Mouse (Mus musculus) embryonic stem cell, embryonic (primary cell): ENCODE measurements around the gene Spag6.

Experiments
- CTCF ChIA-PET, 4 experiments: fragments of 300-600 bp in 2 of 4; fragments of 350-600 bp in 2 of 4; sonication (Branson Sonifier 250); formaldehyde crosslinking; loops; one replicate each; lab custom pipeline; 2022; ENCODE audit warnings: inconsistent platforms in 2 of 4; lab: Charles Lee
- POLR2A ChIA-PET, 4 experiments: fragments of 300-600 bp in 2 of 4; fragments of 350-600 bp in 2 of 4; sonication (Branson Sonifier 250); formaldehyde crosslinking; loops; one replicate each; lab custom pipeline; 2022; ENCODE audit warnings: antibody characterized with exemption in 4 of 4, inconsistent platforms in 1 of 4; lab: Charles Lee

Spag6 gene

DNA sequence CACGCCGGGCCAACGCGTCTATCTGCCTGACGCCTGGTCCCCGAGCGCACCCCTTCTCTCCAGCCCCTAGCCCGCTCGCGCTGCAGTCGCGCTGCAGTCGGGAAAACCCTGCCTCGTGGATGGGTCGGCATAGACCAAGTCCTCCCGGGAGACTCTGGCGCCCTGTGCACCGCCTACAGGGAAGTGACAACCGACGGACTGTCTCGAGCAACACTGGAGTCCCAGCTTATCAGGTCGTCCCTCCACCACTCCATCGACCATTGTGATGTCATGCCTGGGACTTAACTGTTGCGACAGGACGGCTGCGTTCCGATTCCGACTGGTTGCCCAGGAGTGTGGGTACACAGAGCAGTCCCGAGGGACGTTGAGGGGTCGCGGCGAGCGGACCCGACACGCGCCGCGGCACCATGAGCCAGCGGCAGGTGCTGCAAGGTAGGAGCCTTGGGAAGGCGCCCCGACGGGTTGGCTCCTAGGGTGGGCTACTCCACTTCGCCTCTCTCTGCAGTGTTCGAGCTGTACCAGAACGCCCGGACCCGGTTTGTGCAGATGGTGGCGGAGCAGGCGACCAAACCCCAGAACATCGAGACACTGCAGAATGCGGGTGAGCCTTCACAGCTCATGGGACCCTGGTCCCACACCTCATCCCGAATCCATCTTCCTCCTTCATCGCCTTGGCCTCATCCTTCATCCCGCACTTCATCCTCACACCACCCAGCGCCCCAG is 5.0 kb downstream of the Spag6 start:
- ChIA-PET POLR2A (interaction anchor here in 1 of 4 experiments (1.0 to 1.2 kb wide), 2 partner anchors 27 to 672 kb away, joined by 3 read pairs; partner anchors contain the start of gene Commd3), CTCF (no interaction called here)

DNA sequence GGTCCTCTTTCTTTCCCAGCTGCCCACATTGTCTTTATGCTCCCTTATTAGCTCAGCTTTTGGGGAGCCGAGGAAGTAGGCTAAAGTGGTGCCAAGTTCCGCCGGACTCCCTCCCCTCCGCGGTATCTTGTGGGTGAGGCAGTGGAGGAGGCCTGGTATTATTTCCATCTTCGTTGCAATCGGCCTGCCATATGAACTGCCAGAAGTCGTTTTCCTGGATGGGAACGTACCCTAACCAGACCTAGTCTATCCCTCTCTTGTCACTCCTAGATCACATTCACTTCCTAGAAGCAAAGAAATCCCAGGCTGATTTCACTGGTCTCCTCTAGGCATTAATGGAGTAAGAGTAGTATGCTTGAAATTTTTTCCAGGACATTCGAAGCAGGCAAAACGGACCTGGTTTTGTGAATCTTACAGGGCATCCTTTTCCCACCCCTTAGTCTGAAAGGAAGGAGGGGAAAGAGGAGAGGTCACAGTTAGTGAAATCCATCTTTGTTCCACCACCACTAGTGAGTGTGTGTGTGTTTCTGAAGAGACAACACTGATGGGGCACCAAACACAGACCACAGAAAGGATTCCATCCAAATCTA is 5.7 kb downstream of the Spag6 start:
- ChIA-PET POLR2A (interaction anchor here in 1 of 4 experiments (1.0 to 1.2 kb wide), 2 partner anchors 27 to 672 kb away, joined by 3 read pairs; partner anchors contain the start of gene Commd3), CTCF (no interaction called here)

DNA sequence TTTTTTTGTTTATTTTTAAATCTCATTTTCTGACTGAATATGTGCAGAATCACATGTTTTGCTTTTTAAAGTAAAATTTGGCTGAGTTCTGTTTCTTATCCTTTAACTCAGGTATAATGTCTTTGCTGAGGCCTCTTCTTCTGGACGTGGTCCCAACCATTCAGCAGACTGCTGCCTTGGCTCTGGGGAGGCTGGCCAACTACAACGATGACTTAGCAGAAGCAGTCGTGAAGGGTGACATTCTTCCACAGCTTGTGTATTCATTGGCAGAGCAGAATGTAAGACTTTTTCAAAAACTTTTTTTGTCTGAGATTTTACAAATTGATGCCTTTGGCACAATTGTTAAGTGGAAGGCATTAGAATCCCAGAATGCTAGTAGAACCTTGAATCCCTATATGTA is 16.5 kb downstream of the Spag6 start:
- ChIA-PET POLR2A (no interaction called here), CTCF (no interaction called here)

DNA sequence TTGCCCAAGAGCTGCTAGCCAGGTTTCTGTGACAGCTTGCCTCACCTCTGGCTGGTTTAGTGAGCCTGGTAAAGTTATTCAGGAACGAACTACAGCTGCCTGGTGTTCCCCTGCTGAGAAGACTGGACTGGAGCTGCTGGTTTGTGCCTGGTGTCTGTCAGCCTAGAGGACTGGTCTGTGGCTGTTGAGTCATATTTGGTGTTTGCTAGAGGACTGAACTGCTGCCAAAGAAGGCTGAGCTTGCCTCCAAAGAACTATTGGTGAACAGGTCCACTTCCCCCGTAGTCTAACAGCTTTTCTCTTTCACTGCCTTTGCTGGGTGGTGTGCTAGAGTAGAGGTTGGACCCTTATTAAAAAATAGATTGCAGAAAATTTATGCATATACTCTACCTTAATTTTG is 19.2 kb downstream of the Spag6 start:
- ChIA-PET CTCF (no interaction called here), POLR2A (interaction anchor here in 1 of 4 experiments (0.5 kb wide), 1 partner anchor 1813 kb away, joined by 3 read pairs; no protein-coding TSS in a partner anchor)

DNA sequence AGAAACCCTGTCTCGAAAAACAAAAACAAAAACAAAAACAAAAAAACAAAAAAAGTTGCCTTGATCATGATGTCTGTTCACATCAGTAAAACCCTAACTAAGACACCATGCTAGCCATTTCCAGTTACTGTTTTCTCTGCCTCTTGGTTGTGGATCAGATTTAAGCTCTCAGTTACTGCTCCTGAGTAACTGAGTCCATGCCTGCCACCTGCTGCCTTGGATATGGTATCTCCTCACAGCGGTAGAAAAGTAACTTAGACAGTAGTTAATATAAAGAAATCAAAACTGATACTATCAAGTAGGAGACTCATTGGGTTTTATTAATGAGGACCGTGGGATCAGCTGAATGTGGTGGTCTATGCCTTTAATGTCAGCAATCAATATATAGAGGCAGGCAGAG is 20.5 kb downstream of the Spag6 start:
- ChIA-PET POLR2A (no interaction called here), CTCF (no interaction called here)

DNA sequence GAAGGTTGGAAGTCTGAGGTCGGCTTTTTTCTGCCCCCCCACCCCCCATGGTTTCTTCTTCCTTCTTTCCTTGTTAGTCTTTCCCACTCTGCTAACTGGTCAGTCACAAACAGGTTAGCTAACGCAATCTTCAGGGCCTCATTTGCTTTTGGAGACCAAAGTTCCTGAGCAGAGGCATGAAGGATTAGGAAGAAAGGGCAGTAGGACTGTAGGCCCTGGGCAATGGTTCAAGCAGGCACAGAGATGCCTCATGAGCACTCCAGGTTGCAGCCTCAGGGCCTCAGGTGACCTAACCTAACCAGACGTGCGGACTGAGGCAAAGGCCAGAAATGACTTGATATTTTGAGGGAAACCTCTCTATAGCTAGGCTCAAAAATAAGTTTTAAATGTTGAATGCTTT is 24.7 kb downstream of the Spag6 start:
- ChIA-PET CTCF (no interaction called here), POLR2A (interaction anchor here in 1 of 4 experiments (0.6 kb wide), 1 partner anchor 36 kb away, joined by 4 read pairs; no protein-coding TSS in a partner anchor)

DNA sequence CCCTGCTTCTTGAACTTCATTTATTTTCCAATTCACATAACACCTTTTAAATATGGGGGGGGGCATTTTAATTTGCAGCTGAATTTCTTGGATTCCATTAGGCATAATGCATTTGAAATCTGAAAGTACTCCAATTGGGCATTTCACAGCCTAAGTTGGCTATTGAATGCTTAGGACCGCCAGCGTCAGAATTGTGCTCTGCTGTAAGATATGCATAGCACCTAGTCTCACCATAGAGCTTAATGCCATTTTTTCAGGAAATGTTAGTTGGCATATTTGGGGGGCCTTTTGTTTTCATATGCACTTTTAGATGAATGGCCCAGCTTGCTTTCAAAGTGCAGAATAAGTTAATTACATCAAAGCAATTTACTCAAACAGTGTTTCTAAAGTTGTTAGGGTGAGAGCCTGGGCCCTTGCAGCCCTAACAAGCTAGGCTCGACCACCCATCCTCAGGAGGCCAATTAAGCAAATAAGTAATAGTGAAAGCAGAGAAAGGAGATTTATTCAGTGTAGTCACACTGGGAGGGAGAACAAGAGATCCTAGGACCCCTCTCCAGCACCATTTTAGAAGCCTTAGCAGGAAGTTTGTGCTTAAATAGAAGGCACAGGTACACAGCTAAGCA is 28.5 kb downstream of the Spag6 start:
- ChIA-PET POLR2A (no interaction called here), CTCF (interaction anchor here in 1 of 4 experiments (0.5 kb wide), 1 partner anchor 517 kb away, joined by 5 read pairs; no protein-coding TSS in a partner anchor)

DNA sequence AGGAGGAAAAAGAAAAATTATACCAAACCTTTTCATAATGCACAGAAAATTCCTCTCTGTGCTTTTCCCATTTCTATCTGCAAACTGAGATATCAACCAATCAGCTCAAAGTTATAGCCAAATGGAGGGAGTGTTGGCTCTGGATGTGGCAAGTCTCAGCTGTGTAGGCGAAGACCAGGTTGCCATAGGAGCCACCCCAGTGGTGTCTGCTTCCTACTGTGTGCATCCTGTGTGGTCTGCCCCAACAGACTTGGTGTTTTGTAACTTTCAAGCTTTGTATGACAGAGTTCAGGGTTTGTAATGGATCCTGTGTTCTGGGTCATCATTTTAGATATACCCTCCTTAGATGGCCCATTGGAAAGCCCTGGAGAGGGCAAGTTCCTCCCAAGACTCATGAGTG is 30.6 kb downstream of the Spag6 start:
- ChIA-PET CTCF (no interaction called here), POLR2A (no interaction called here)

DNA sequence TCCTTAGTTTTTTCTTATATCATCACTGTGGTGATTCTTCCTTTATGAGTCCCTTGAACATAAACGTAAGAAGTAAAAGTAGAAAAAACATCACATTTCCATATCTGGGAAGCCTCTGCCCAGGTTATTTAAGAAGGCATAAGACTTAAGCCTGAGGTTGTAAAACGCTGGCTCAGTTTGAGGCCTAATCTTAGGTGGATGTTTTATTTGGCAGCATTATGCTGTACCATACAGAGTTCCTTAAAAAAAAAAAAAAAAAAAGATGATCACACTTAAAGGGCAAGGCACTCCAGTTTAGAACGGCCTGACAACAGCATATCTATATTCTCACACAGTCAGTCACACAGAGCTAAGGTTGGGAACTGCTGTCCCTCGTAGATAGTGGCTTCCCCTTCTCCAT is 32.0 kb downstream of the Spag6 start:
- POLR2A ChIA-PET = interaction anchor here in 1 of 4 experiments (0.7 kb wide), 1 partner anchor 181 kb away, joined by 4 read pairs; no protein-coding TSS in a partner anchor
- CTCF ChIA-PET = no interaction called here

DNA sequence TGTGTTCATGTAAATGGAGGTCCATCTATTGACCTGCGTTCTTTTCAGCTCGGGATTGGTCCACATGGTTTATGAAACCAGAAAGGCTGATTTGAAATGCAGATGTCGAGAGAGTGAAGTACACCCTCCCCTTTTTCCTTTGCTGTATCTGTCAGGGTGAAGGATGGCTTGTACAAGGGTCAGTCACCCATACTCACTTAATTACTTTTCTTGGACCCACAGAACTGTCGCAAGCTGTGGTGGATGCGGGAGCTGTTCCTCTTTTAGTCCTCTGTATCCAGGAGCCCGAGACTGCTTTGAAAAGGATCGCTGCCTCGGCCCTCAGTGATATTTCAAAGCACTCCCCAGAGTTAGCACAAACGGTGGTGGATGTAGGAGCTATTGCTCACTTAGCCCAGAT is 37.9 kb downstream of the Spag6 start:
- ChIA-PET POLR2A (interaction anchor here in 2 of 4 experiments (0.7 kb wide), 2 partner anchors 35 to 735 kb away, joined by 3 to 4 read pairs; partner anchors contain the start of gene H2al2a (in 1 of the 2)), CTCF (interaction anchor here in 1 of 4 experiments (0.5 kb wide), 1 partner anchor 13 kb away, joined by 4 read pairs; no protein-coding TSS in a partner anchor)

DNA sequence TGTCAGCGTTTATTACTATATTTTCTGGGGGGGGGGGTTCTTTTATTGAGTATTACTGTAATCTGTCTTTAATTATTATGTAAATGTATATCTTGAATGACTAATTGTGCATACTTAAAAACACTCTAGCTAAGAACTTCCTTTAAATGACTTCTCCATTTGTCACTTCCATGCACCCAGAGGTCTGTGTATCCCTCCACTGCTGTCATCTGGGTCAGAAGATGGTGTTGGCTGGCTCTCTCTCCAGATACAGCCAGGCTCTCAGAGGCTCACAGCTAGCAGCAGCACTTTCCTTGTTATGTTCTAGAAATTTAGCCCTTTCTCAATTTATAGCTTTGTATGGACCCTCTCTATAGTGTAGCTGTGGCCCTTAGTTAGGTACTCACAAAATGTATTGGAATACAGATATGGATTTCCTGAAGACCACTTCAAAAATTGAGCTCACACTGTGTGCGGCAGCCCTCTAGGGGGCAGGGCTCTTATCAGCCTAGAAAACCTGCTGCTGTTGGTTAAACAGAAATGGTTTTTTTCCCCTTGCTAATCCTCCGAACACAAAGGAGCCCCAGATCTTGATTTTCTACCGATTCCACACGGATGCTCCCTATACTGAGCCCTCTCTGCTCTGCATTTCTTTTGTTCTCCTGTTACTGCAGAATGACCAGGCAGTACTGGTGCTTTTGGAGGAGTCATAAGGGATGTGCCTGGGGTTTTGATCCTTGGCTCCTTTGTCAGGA is 40.7 kb downstream of the Spag6 start:
- CTCF ChIA-PET = interaction anchor here in 1 of 4 experiments (0.6 kb wide), 1 partner anchor 320 kb away, joined by 3 read pairs; no protein-coding TSS in a partner anchor

DNA sequence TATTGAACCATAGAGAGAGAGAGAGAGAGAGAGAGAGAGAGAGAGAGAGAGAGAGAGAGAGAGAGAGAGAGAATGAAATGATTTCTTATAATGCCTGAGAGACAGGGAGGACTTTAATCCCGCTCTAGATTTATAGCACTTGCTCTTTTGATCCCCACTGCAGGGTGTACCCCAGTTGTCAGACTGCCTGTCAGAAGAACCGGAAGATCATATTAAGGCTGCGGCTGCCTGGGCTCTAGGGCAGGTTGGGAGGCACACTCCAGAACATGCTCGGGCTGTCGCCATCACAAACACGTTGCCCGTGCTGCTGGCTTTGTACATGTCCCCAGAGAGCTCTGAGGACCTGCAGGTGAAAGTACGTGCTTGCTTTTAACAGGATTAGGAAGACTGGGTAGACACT is 43.2 kb downstream of the Spag6 start:
- POLR2A ChIA-PET = interaction anchor here in 2 of 4 experiments (0.6 to 1.2 kb wide), 2 partner anchors 28 to 959 kb away, joined by 4 read pairs; no protein-coding TSS in a partner anchor
- CTCF ChIA-PET = no interaction called here

More for the DNA sequence above, 40.7 kb downstream of the Spag6 start:
- POLR2A ChIA-PET = no interaction called here

DNA sequence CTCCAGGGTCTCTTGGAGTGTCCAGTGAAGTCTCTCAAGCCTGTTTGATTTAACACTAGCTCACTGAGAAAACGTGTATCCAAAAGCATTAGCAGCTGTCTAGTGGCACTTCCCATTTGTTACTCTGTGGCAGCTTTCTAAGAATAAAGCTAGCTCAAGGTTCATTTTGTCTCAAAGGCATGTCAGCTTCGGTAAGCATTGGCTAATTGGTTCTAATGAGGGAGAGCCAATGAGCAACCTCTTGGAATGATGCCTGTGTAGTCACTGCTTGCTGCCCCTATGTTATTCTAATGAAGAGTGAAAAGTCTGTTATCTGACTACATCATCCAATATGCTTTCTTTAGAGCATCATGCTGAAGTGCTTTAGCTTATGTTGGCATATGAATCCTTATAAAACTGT is 45.4 kb downstream of the Spag6 start:
- ChIA-PET POLR2A (interaction anchor here in 1 of 4 experiments (0.5 kb wide), 1 partner anchor 954 kb away, joined by 3 read pairs; no protein-coding TSS in a partner anchor), CTCF (no interaction called here)

DNA sequence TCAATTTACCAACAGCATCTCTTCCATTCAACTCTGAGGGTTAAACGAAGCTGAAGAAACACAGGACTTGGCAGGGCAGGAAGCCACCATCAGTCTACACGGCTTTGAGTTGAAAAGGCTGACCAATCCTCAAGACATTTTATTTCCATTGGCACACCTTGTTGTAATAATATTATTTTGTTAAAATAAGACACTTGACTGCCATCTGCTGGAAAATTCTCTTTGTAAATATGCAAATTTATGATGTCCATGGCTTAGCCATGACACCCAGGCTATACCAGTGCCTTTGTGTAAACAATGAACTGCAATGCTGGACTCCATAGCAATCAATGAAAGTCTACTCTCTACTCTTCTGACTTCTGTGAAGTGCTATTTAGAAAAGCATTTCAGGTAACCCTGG is 62.3 kb downstream of the Spag6 start:
- ChIA-PET CTCF (no interaction called here), POLR2A (no interaction called here)

DNA sequence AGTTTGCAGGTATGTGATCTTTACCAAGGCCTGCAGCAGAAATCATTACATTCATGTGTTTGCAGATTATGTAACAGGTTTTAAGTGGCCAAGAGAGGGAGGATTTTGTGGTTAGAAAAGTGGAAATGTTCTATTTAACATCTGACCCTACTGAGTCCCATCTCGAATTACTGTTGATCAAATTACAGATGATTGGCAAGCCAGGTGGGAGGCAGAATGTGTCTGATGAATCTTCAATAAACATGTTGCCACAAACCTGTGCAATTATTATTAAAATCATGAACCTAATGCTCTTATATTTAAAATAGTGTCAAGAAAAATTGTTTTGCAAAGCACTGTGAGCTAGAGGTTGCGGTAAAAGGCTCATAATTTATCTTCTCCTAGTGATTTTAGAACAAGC is 71.0 kb downstream of the Spag6 start:
- CTCF ChIA-PET = no interaction called here
- POLR2A ChIA-PET = interaction anchor here in 1 of 4 experiments (1.7 kb wide), 1 partner anchor 28 kb away, joined by 4 read pairs; no protein-coding TSS in a partner anchor

DNA sequence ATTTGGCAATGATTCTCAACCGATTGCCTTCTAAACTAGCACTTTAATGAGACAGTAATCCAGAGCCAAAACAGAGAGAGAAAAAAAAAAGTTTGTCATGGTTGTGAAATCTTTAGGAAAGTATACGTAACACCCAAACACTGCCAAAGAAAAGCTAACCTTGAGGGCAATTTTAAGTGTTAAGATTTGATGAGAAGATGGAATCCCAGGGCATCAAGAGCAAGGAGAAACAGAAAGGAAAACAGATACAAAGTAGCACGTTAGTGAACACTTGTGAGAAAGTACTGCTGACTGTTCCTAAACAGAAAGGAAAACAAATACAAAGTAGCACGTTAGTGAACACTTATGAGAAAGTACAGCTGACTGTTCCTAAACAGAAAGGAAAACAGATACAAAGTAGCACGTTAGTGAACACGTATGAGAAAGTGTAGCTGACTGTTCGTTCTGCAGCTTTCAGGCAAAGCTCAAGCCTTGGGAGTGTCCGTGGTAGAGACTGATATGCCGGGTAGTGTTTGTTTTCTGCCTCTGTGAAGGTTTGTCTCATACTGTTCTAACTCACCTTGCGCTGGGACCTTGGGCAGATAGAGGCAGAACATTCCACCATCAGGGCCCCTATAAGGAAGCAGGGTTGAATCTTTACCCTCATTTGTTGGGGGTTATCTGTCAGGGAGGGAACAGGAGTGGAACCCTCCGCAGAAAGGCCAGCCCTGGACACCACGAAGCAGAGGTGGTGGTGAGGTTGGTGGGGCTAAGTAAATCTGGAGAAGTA is 71.8 kb downstream of the Spag6 start:
- ChIA-PET CTCF (no interaction called here), POLR2A (interaction anchor here in 1 of 4 experiments (1.7 kb wide), 1 partner anchor 29 kb away, joined by 4 read pairs; no protein-coding TSS in a partner anchor)

DNA sequence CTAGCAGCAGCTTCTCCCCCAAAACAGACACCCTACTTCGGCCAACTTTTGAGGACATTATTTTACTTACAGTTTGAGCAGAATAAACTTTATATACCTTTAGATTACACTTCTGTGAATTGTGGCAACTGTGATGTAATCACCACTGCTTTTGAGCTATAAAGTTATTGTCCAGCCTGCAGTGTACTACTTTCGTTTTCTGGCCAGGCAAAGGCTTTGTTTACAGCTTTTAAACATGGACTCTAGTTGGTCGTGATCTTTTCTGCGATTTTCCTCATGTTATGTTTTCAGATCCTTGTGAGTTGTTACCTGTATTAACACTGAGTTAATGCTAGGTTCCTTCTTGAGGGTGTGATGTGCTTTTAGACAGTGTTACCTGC is 72.6 kb downstream of the Spag6 start:
- CTCF ChIA-PET = no interaction called here

More for the DNA sequence above, 72.6 kb downstream of the Spag6 start:
- POLR2A ChIA-PET = interaction anchor here in 3 of 4 experiments (0.6 to 1.3 kb wide), 3 partner anchors 13 to 329 kb away, joined by 3 read pairs; no protein-coding TSS in a partner anchor
